Mouse (Mus musculus) CD8-positive naive resting alpha-beta T cell, adult 2 months (primary cell): ENCODE results near the gene Tab1.
"Not testable (repeated sequence)": the region's sequence is repeated elsewhere in the genome, so short reads cannot be mapped to it uniquely, and the experiment has no call there.

ENCODE experiments used
- DNase-seq, 2 experiments: peaks; one replicate each; pipeline ENCODE4 v3.0.0; 2022; ENCODE audit warnings: low read depth in 2 of 2, low spot score in 2 of 2

The Tab1 gene

GRCm38 (mm10) chr15:80105490-80106410 is 27.2 kb upstream of the Tab1 start:
- no peak for DNase-seq

GRCm38 (mm10) chr15:80107143-80107542 is 25.8 kb upstream of the Tab1 start:
- no peak for DNase-seq

GRCm38 (mm10) chr15:80107575-80107974 is 25.4 kb upstream of the Tab1 start:
- no peak for DNase-seq

GRCm38 (mm10) chr15:80111436-80111835 is 21.5 kb upstream of the Tab1 start:
- DNase-seq, result no peak

GRCm38 (mm10) chr15:80112499-80112898 is 20.4 kb upstream of the Tab1 start:
- DNase-seq, result peak in 1 of 2 experiments; percentile 38

GRCm38 (mm10) chr15:80114414-80114813 is 18.5 kb upstream of the Tab1 start:
- DNase-seq, result no peak

- DNase-seq, result no peak
Measured at GRCm38 (mm10) chr15:80115256-80115655, 17.7 kb upstream of the Tab1 start.

GRCm38 (mm10) chr15:80115866-80116794 is 16.8 kb upstream of the Tab1 start:
- no peak for DNase-seq

- no peak for DNase-seq
Measured at GRCm38 (mm10) chr15:80117154-80117553, 15.8 kb upstream of the Tab1 start.

- DNase-seq, result no peak
Measured at GRCm38 (mm10) chr15:80119076-80119475, 13.9 kb upstream of the Tab1 start.

GRCm38 (mm10) chr15:80121721-80122325 is 11.1 kb upstream of the Tab1 start:
- no peak for DNase-seq

GRCm38 (mm10) chr15:80122431-80122830 is 10.5 kb upstream of the Tab1 start:
- not testable (repeated sequence) for DNase-seq

- DNase-seq, result no peak
Measured at GRCm38 (mm10) chr15:80124651-80125050, 8.3 kb upstream of the Tab1 start.

GRCm38 (mm10) chr15:80127191-80127590 is 5.7 kb upstream of the Tab1 start:
- no peak for DNase-seq

- no peak for DNase-seq
Measured at GRCm38 (mm10) chr15:80129982-80130381, 2.9 kb upstream of the Tab1 start.

GRCm38 (mm10) chr15:80130689-80131088 is 2.2 kb upstream of the Tab1 start:
- no peak for DNase-seq

GRCm38 (mm10) chr15:80131421-80131820 is 1.5 kb upstream of the Tab1 start:
- no peak for DNase-seq

- no peak for DNase-seq
Measured at GRCm38 (mm10) chr15:80132452-80132851, 475 bp upstream of the Tab1 start.

GRCm38 (mm10) chr15:80133682-80134449 is 939 bp downstream of the Tab1 start:
- no peak for DNase-seq

GRCm38 (mm10) chr15:80134450-80134847 is 1.5 kb downstream of the Tab1 start:
- DNase-seq, result no peak

- no peak for DNase-seq
Measured at GRCm38 (mm10) chr15:80135499-80135898, 2.6 kb downstream of the Tab1 start.
